Mouse (Mus musculus) lung, adult 2 months (tissue): Measurements from ENCODE around the gene Arhgap27. TPM values are rescaled to one million over a fixed set of nuclear protein-coding genes. Genes with fewer than 3 reads are reported as not detected.
"Not testable (repeated sequence)": the region's sequence is repeated elsewhere in the genome, so short reads cannot be mapped to it uniquely, and the experiment has no call there.

Source experiments
- DNase-seq: peaks from one replicate; pipeline ENCODE4 v3.0.0; 2022
- H3K4me1 ChIP-seq: fragments of 200-500 bp; 2 replicates; pipeline ENCODE4 v1.6.1; 2011; ENCODE audit warnings: low read length; ENCODE audit not compliant: control insufficient read depth, insufficient read depth
- H3K4me3 ChIP-seq: fragments of 200-500 bp; replicated peaks from 2 replicates; pipeline ENCODE3; 2011; ENCODE audit warnings: low read depth, mild to moderate bottlenecking, control low read depth, low read length; ENCODE audit errors: extremely low read depth
- CTCF ChIP-seq: fragments of 200-500 bp; IDR thresholded peaks from 2 replicates; pipeline ENCODE4 v1.5.1; 2011; ENCODE audit warnings: mild to moderate bottlenecking, low read length, control low read depth; ENCODE audit not compliant: insufficient read depth
- POLR2A ChIP-seq: fragments of 200-500 bp; IDR thresholded peaks from 2 replicates; pipeline ENCODE4 v1.6.1; 2011; ENCODE audit warnings: low read depth, mild to moderate bottlenecking, control low read depth, low read length, borderline replicate concordance; ENCODE audit errors: extremely low read depth
- WGBS: fragments of 180-500 bp; shearing (Covaris S2); methylation state at CpG from one replicate; pipeline ENCODE4 v1.1.7; 2018; 5-methylcytosine and 5-hydroxymethylcytosine counted together
- polyA plus RNA-seq: library from polyadenylated mRNA; depleted of rRNA; stranded (reverse); fragments of >200 nt; gene quantifications from 2 replicates; pipeline ENCODE4 v1.2.3, GENCODE M21; 2012; rRNA removed

Gene Arhgap27
- polyA plus RNA-seq, 1 experiment: 71.4 TPM

DNA sequence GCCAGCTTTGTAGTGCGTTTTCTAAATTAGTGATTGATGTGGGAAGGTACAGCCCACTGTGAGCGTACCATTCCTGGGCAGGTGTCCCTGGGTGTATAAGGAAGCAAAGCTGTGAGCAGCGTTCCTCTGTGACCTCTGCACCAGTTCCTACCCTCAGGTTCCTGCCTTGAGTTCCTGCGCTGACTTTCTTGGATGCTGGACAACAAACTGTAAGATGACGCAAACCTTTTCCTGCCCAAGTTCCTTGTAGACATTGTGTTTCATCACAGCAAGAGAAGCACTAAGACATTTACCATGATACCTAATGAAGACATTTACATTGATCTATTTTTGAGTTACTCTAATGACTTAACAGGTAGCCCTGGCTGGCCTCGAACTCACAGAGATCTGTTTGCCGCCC, 68.7 kb downstream of the Arhgap27 start:
- DNase-seq: no peak
- TF ChIP-seq CTCF (no peak), POLR2A (no peak)
- peaks cover 12% of the 10 kb centered on the region for H3K4me1 ChIP-seq
- 74% methylated on average over 7 of the region's 7 CpGs for WGBS
- H3K4me3 ChIP-seq: no peak overlapping the region

DNA sequence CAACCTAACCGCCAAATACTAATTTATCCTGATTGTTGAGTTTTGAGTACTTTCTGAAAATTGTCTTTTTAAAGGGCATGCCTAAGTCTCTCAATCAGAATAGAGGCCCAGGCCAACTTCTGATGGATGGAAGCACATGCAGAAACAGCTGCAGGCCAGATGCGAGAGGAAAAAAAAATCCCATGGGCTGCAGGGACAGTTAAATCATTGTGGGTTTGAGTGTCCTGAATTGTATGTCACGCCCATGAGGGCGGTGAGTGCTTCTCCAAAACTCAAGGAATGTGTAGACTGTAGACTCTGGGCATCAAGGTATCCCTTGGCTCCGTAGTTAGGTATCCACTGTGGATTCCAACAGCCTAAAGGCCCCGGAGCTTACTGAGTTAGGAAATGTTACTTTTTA, 69.4 kb downstream of the Arhgap27 start:
- no peak overlapping the region for H3K4me3 ChIP-seq
- no peak for DNase-seq
- WGBS: 78% methylated on average over 6 of the region's 6 CpGs
- TF ChIP-seq POLR2A (no peak), CTCF (no peak)
- H3K4me1 ChIP-seq: peaks cover 13% of the 10 kb centered on the region

DNA sequence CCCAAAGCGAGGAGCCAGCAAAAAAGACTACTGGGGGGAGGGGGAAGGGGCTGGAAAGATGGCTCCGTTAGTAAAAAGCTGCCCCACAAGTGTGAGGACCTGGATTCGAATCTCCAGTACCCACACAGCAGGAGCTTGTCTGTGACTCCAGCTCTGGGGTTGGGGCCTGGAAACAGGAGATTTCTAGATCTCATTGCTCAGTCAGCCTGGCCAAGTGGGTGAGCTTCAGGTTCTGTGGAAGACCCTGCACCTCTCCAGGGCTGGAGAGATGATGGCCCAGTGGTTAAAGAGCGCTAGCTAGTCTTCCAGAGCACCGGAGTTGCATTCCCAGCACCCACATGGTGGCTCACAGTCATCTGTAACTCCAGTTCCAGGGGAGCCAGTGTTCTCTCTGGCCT, 70.6 kb downstream of the Arhgap27 start:
- Histone ChIP-seq H3K4me1 (peaks cover 22% of the 10 kb centered on the region), H3K4me3 (no peak overlapping the region)
- 57% methylated on average over 5 of the region's 5 CpGs for WGBS
- no peak for DNase-seq
- TF ChIP-seq CTCF: no peak
- no peak for TF ChIP-seq POLR2A

DNA sequence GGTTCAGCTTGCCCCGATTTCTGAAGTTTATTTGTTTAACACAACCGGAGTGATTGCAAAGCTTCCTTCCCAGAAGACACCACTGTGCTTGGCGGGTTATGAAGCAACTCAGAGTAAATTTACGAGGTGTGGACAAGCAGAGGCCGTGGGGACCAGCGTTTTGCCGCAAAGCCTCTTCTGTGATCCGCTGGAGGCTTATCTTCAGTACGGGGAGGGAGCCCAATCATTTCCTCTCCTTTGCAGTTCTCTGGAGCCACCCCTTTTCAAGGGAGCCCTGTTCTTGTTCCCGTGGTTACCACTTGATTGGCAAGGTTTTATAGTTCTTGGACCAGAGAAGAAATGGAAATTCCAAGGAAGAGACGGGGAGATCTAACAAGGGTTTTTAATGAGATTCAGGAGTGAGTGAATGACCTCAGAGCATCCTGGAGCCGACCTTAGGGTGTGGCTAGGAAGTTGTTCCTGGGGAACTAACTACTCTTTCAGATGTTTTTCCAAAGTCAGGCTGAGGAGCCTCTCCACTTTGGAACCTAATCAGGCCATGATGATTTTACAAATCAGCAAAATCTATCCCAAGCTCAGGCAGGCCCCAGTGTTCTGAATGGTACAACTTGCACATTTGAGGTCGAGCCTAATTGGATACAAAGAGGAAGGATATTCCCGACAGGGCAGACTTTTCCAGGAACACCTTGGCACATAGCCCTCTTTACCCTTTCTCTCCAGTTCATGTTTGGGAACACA, 71.2 kb downstream of the Arhgap27 start:
- Histone ChIP-seq H3K4me1 (peaks cover 22% of the 10 kb centered on the region), H3K4me3 (no peak overlapping the region)
- TF ChIP-seq POLR2A: no peak
- no peak for TF ChIP-seq CTCF
- WGBS: 4% methylated on average over 14 of the region's 14 CpGs
- DNase-seq: no peak

DNA sequence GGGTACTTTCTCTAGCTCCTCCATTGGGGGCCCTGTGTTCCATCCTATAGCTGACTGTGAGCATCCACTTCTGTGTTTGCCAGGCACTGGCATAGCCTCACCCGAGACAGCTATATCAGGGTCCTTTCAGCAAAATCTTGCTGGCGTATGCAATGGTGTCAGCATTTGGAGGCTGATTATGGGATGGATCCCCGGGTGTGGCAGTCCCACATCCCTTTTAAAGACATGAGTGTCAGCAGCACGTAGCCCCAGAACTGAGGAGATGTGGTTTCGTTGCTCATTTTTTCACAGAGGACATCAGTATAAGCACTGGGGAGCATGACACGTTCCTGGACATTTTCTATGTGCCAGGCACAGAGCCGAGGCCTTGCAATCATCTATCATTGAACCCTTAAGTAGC, 72.7 kb downstream of the Arhgap27 start:
- peaks cover 29% of the 10 kb centered on the region for H3K4me1 ChIP-seq
- DNase-seq, H3K4me3 ChIP-seq: not testable (repeated sequence)
- WGBS: 89% methylated on average over 7 of the region's 7 CpGs

DNA sequence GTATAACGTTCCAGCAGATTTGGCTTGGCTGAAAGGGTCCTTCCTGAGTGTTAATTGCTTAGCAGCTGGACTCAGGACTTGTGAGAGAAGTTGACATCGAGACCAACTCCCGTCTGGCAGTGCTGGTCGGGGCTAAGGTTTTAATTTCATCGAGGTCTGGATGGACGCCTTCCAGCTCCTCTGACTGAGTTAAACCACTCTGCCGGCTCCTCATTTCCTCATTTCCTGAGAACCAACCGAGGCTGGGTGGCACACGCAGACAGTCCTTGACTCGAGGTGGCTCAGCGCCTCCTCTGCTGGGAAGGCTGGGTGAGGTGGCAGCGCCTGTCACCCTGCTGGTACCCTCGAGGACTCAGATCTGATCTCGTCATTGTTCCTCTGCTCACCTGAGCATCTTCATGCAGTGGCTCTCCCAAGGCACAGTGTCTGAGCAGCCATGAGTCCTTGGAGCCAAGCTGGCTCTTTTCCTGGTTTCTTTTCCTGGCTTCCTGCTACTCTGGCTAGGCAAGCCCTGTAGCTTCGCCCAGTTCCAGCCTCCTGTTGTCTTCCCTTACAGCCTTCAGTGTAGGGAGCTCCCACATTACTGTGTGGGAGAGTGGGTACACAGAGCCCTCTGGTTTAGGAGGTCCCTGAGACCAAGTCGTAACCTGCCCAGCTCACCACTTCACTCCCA, 75.1 kb downstream of the Arhgap27 start:
- TF ChIP-seq POLR2A (0 out of 2 replicates have a peak, but pooled peaks have one; percentile 20), CTCF (no peak)
- H3K4me1 ChIP-seq: peaks cover 33% of the 10 kb centered on the region
- WGBS: 36% methylated on average over 16 of the region's 16 CpGs
- DNase-seq: no peak
- no peak overlapping the region for H3K4me3 ChIP-seq

DNA sequence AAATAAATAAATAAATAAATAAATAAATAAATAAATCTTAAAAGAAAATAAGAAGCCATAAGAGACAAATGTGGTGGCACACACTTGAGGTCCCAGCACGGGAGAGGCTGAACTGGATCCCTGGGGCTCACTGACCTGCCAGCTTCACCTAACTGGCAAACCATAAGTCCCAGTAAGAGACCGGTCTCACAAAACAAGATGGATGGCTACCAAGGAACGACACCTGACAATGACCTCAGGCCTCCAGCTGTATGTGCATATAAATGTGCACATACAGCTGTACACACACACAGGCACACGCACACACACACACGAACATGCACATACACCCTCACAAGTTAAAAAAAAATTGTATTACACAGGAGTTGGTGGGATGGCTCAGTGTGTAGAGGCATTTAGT, 76.6 kb downstream of the Arhgap27 start:
- H3K4me1 ChIP-seq: peaks cover 24% of the 10 kb centered on the region
- H3K4me3 ChIP-seq: no peak overlapping the region
- TF ChIP-seq CTCF: no peak
- no peak for TF ChIP-seq POLR2A
- 95% methylated on average over 5 of the region's 5 CpGs for WGBS
- DNase-seq: no peak

DNA sequence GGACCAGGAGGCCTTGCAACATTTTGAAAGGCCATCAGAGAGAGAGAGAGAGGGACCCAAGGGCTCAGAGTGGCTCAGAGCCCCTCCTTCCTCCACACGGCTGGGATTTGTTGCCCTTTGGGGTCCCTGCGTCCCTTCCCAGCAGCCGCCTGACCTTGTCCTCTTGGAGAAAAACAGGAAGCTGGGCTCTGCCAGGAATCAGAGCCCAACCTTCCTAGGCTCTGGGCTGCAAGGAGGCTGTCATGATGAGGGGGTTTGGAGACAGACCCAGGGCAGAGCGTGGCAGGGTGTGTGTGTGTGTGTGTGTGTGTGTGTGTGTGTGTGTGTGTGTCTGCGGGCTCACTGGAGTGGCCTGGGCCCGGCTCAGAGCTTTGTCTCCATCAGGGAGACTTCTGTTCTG, 77.5 kb downstream of the Arhgap27 start:
- DNase-seq: no peak
- TF ChIP-seq CTCF: no peak
- no peak for TF ChIP-seq POLR2A
- 34% methylated on average over 6 of the region's 6 CpGs for WGBS

DNA sequence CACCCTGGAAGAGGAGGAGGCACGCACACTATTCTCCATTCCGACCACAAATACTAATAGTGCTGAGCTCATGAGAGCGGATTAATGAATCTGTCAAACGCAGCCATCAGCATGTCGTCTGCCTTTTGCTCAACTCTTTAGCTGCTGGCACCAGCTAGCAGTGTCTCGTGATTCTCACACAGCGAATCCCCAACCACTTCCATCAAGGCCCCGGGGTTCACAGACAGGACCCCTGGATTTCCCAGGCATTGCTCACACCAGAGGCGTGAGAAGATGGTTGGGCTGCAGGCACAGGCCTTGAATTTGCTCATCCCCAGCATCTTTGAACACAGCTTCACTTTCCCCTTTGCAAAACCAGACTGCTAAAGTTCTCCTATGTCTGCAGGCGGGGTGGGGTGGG, 78.2 kb downstream of the Arhgap27 start:
- 75% methylated on average over 10 of the region's 10 CpGs for WGBS
- H3K4me1 ChIP-seq: peaks cover 21% of the 10 kb centered on the region
- DNase-seq: no peak
- no peak overlapping the region for H3K4me3 ChIP-seq
- TF ChIP-seq POLR2A (no peak), CTCF (no peak)

More for the DNA sequence above, 77.5 kb downstream of the Arhgap27 start:
- Histone ChIP-seq H3K4me3 (no peak overlapping the region), H3K4me1 (peaks cover 21% of the 10 kb centered on the region)

DNA sequence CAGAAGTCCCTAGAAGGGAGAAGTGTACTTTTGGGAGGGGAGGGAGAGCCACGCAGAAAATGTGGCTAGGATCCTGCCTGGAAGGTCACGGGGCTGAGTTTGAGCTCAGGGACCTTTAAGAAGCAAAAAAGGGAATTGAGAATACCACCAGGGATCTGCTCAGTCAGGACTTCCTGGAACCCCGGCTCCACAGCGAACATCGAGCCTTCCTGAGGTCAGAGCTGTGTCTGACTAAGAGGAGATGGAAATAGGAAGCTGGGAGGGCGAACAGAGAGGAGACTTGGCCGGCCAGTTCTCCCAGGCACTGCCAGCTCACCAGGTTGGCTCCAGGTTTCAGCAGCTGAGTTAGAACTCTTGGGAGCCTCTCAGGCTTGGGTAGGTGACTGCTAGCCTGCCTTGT, 81.7 kb downstream of the Arhgap27 start:
- DNase-seq: no peak
- H3K4me1 ChIP-seq: peaks cover 10% of the 10 kb centered on the region
- WGBS: 42% methylated on average over 7 of the region's 7 CpGs
- H3K4me3 ChIP-seq: no peak overlapping the region
- TF ChIP-seq POLR2A: no peak

Other genes with a start within 250 kb of the Arhgap27 start
- gene Hexim1, start 247.5 kb downstream of the Arhgap27 start, polyA plus RNA-seq: 15.2 and 16.0 TPM in 2 replicates
- 2.9 and 4.7 TPM in 2 replicates for gene Hexim2, start 231.3 kb downstream of the Arhgap27 start, polyA plus RNA-seq
- gene Fmnl1, start 192.6 kb downstream of the Arhgap27 start, polyA plus RNA-seq: 26.4 and 31.7 TPM in 2 replicates
- gene 1700023F06Rik, start 155.1 kb downstream of the Arhgap27 start, polyA plus RNA-seq: 0.41 and 0.50 TPM in 2 replicates
- gene Spata32, start 145.3 kb downstream of the Arhgap27 start, polyA plus RNA-seq: not detected in 2 replicates
- 16.3 and 19.7 TPM in 2 replicates for gene Map3k14, start 96.2 kb downstream of the Arhgap27 start, polyA plus RNA-seq
- gene Plekhm1, start 49.0 kb upstream of the Arhgap27 start, polyA plus RNA-seq: 23.9 and 28.0 TPM in 2 replicates
- gene Lrrc37a, start 140.9 kb upstream of the Arhgap27 start, polyA plus RNA-seq: not detected in 2 replicates